Mouse (Mus musculus) heart, embryonic 13.5 days (tissue): ENCODE results near the gene Rps13. TPM values are rescaled to one million over a fixed set of nuclear protein-coding genes. Genes with fewer than 3 reads are reported as not detected.

Experiments used
- ATAC-seq: fragments of 200-750 bp; cut with Nextera tagmentation; 2 replicates; pipeline ENCODE4 v1.8.0; 2017; ENCODE audit warnings: moderate TSS enrichment; ENCODE audit not compliant: insufficient number of reproducible peaks, low FRiP score, low TSS enrichment; ENCODE audit errors: extremely low read depth
- H3K27ac ChIP-seq: fragments of 300-500 bp; sonication (generic); replicated peaks from 2 replicates; pipeline ENCODE4 v1.5.1; 2015; ENCODE audit warnings: moderate library complexity, mild to moderate bottlenecking, inconsistent platforms
- H3K27me3 ChIP-seq: fragments of 300-500 bp; sonication (generic); replicated peaks from 2 replicates; pipeline ENCODE4 v1.6.1; 2015; ENCODE audit warnings: mild to moderate bottlenecking, inconsistent platforms
- H3K36me3 ChIP-seq: fragments of 300-500 bp; sonication (generic); 2 replicates; pipeline ENCODE4 v1.6.1; 2015; ENCODE audit warnings: mild to moderate bottlenecking, inconsistent platforms
- H3K4me1 ChIP-seq: fragments of 300-500 bp; sonication (generic); 2 replicates; pipeline ENCODE4 v1.6.1; 2015; ENCODE audit warnings: inconsistent platforms
- H3K4me2 ChIP-seq: fragments of 300-500 bp; sonication (generic); 2 replicates; pipeline ENCODE4 v1.6.1; 2015; ENCODE audit warnings: inconsistent platforms, mild to moderate bottlenecking, moderate library complexity
- H3K4me3 ChIP-seq: fragments of 300-500 bp; sonication (generic); 2 replicates; pipeline ENCODE4 v1.5.1; 2015; ENCODE audit warnings: moderate library complexity, mild to moderate bottlenecking, inconsistent platforms
- H3K9ac ChIP-seq: fragments of 300-500 bp; sonication (generic); 2 replicates; pipeline ENCODE4 v1.6.1; 2015; ENCODE audit warnings: inconsistent platforms, mild to moderate bottlenecking, moderate library complexity
- H3K9me3 ChIP-seq: fragments of 300-500 bp; sonication (generic); 2 replicates; pipeline ENCODE4 v1.6.1; 2016; ENCODE audit warnings: inconsistent platforms
- WGBS: fragments of 180-500 bp; shearing (Covaris S2); methylation state at CpG from one replicate; pipeline ENCODE4 v1.1.7; 2015; ENCODE audit warnings: mixed read lengths; 5-methylcytosine and 5-hydroxymethylcytosine counted together
- polyA plus RNA-seq: library from polyadenylated mRNA; unstranded; fragments of >200 nt; fragmentation: Nextera tagmentation; extraction: Ambion mirVana; gene quantifications from 2 replicates; pipeline ENCODE4 v1.2.1, GENCODE M21; 2015

The Rps13 gene
- polyA plus RNA-seq, 1 experiment from 2014 or later: 604 TPM

- peak overlapping the region; percentile 98 for H3K4me2 ChIP-seq
- no peaks in the 10 kb centered on the region for H3K36me3 ChIP-seq
- H3K4me3 ChIP-seq: peak overlapping the region; percentile 20; the same call in 1 of the 2 replicates
- peaks cover 24% of the 10 kb centered on the region for H3K4me1 ChIP-seq
- H3K27me3 ChIP-seq: peaks cover 25% of the 10 kb centered on the region
- ATAC-seq: no peak
- peak overlapping the region; percentile 58 for H3K9ac ChIP-seq
- WGBS: 9% methylated on average over 9 of the region's 9 CpGs
- H3K27ac ChIP-seq: no peak overlapping the region; the same call in 1 of the 2 replicates
- no peaks in the 10 kb centered on the region for H3K9me3 ChIP-seq
These were observed 24.5 kb downstream of the Rps13 start for GRCm38 (mm10) chr7:116309456-116309855.

GRCm38 (mm10) chr7:116308632-116308991 lies 25.4 kb downstream of the Rps13 start:
- H3K9ac ChIP-seq: peak overlapping the region; percentile 81
- H3K9me3 ChIP-seq: no peaks in the 10 kb centered on the region
- peak overlapping the region; percentile 53 for H3K27ac ChIP-seq
- peaks cover 25% of the 10 kb centered on the region for H3K27me3 ChIP-seq
- WGBS: 3% methylated on average over 16 of the region's 16 CpGs
- peak overlapping the region; percentile 98 for H3K4me2 ChIP-seq
- ATAC-seq: no peak
- no peaks in the 10 kb centered on the region for H3K36me3 ChIP-seq
- peaks cover 29% of the 10 kb centered on the region for H3K4me1 ChIP-seq
- peak overlapping the region; percentile 85 for H3K4me3 ChIP-seq

GRCm38 (mm10) chr7:116307871-116308631 lies 25.9 kb downstream of the Rps13 start, which contains the start of gene Plekha7:
Gene Plekha7 (minus strand): TSS chr7:116308376.
- Histone ChIP-seq H3K27ac (peak within 1 kb of the TSS; percentile 68), H3K9ac (peak within 1 kb of the TSS; percentile 81), H3K4me1 (peaks cover 30% of the 10 kb centered on the region), H3K9me3 (no peaks in the 10 kb centered on the region), H3K4me3 (peak within 1 kb of the TSS; percentile 85), H3K27me3 (peaks cover 25% of the 10 kb centered on the region), H3K36me3 (no peaks in the 10 kb centered on the region), H3K4me2 (peak within 1 kb of the TSS; percentile 98)
- peak; percentile 47 for ATAC-seq
- WGBS: under 1% methylated on average over 63 of the region's 65 CpGs

GRCm38 (mm10) chr7:116307099-116307870 lies 26.7 kb downstream of the Rps13 start:
- Histone ChIP-seq H3K9me3 (no peaks in the 10 kb centered on the region), H3K9ac (peak overlapping the region; percentile 81), H3K4me1 (peaks cover 30% of the 10 kb centered on the region), H3K4me2 (peak overlapping the region; percentile 98), H3K27ac (peak overlapping the region; percentile 68), H3K36me3 (no peaks in the 10 kb centered on the region), H3K27me3 (peaks cover 25% of the 10 kb centered on the region), H3K4me3 (peak overlapping the region; percentile 85)
- peak; percentile 69 for ATAC-seq
- WGBS: under 1% methylated on average over 63 of the region's 63 CpGs

- peaks cover 34% of the 10 kb centered on the region for H3K4me1 ChIP-seq
- H3K36me3 ChIP-seq: no peaks in the 10 kb centered on the region
- ATAC-seq: no peak
- peaks cover 25% of the 10 kb centered on the region for H3K27me3 ChIP-seq
- H3K27ac ChIP-seq: peak overlapping the region; percentile 48; the same call in 1 of the 2 replicates
- 21% methylated on average over 5 of the region's 5 CpGs for WGBS
- peak overlapping the region; percentile 98 for H3K4me2 ChIP-seq
- H3K4me3 ChIP-seq: peak overlapping the region; percentile 85
- H3K9me3 ChIP-seq: no peaks in the 10 kb centered on the region
- peak overlapping the region; percentile 81 for H3K9ac ChIP-seq
These were observed 27.4 kb downstream of the Rps13 start for GRCm38 (mm10) chr7:116306601-116307000.

- H3K27ac ChIP-seq: 0 out of 2 replicates have a peak overlapping the region, but pooled peaks have one; percentile 28
These were observed 32.2 kb downstream of the Rps13 start for GRCm38 (mm10) chr7:116301661-116302311.

GRCm38 (mm10) chr7:116301144-116301543 lies 32.9 kb downstream of the Rps13 start:
- peaks cover 23% of the 10 kb centered on the region for H3K4me1 ChIP-seq
- H3K27ac ChIP-seq: 0 out of 2 replicates have a peak overlapping the region, but pooled peaks have one; percentile 28

More at GRCm38 (mm10) chr7:116301661-116302311, 32.2 kb downstream of the Rps13 start:
- peaks cover 30% of the 10 kb centered on the region for H3K4me1 ChIP-seq
- no peak for ATAC-seq
- no peaks in the 10 kb centered on the region for H3K36me3 ChIP-seq
- no peak overlapping the region for H3K4me3 ChIP-seq
- peaks cover 12% of the 10 kb centered on the region for H3K27me3 ChIP-seq
- H3K9me3 ChIP-seq: no peaks in the 10 kb centered on the region
- WGBS: 78% methylated on average over 5 of the region's 5 CpGs
- no peak overlapping the region for H3K4me2 ChIP-seq
- no peak overlapping the region for H3K9ac ChIP-seq

GRCm38 (mm10) chr7:116298851-116299250 lies 35.1 kb downstream of the Rps13 start:
- no peak overlapping the region for H3K4me3 ChIP-seq
- no peaks in the 10 kb centered on the region for H3K9me3 ChIP-seq
- H3K9ac ChIP-seq: no peak overlapping the region
- WGBS: 88% methylated on average over 2 of the region's 2 CpGs
- H3K4me2 ChIP-seq: no peak overlapping the region
- no peaks in the 10 kb centered on the region for H3K27me3 ChIP-seq
- ATAC-seq: no peak
- peaks cover 34% of the 10 kb centered on the region for H3K4me1 ChIP-seq
- no peaks in the 10 kb centered on the region for H3K36me3 ChIP-seq
- H3K27ac ChIP-seq: no peak overlapping the region

More at GRCm38 (mm10) chr7:116301144-116301543, 32.9 kb downstream of the Rps13 start:
- 63% methylated on average over 4 of the region's 4 CpGs for WGBS
- Histone ChIP-seq H3K9me3 (no peaks in the 10 kb centered on the region), H3K4me2 (no peak overlapping the region), H3K9ac (no peak overlapping the region), H3K27me3 (peaks cover 6% of the 10 kb centered on the region), H3K36me3 (no peaks in the 10 kb centered on the region), H3K4me3 (no peak overlapping the region)
- no peak for ATAC-seq

- H3K9ac ChIP-seq: peak overlapping the region; percentile 48; the same call in 1 of the 2 replicates
- peaks cover 31% of the 10 kb centered on the region for H3K4me1 ChIP-seq
- H3K27ac ChIP-seq: no peak overlapping the region
- no peaks in the 10 kb centered on the region for H3K36me3 ChIP-seq
- no peak overlapping the region for H3K4me3 ChIP-seq
- H3K9me3 ChIP-seq: no peaks in the 10 kb centered on the region
- no peak for ATAC-seq
- no peaks in the 10 kb centered on the region for H3K27me3 ChIP-seq
- H3K4me2 ChIP-seq: no peak overlapping the region
- 65% methylated on average over 10 of the region's 10 CpGs for WGBS
These were observed 35.6 kb downstream of the Rps13 start for GRCm38 (mm10) chr7:116298389-116298788.

- Histone ChIP-seq H3K9ac (peak overlapping the region; percentile 34; the same call in 1 of the 2 replicates), H3K4me3 (no peak overlapping the region), H3K27me3 (no peaks in the 10 kb centered on the region), H3K4me1 (peaks cover 29% of the 10 kb centered on the region), H3K27ac (no peak overlapping the region), H3K9me3 (no peaks in the 10 kb centered on the region), H3K4me2 (no peak overlapping the region), H3K36me3 (no peaks in the 10 kb centered on the region)
- 45% methylated on average over 3 of the region's 3 CpGs for WGBS
- no peak for ATAC-seq
These were observed 39.0 kb downstream of the Rps13 start for GRCm38 (mm10) chr7:116294961-116295360.

- H3K9ac ChIP-seq: no peak overlapping the region
- 50% methylated on average over 5 of the region's 5 CpGs for WGBS
- no peak overlapping the region for H3K27ac ChIP-seq
- no peaks in the 10 kb centered on the region for H3K27me3 ChIP-seq
- no peak overlapping the region for H3K4me3 ChIP-seq
- H3K36me3 ChIP-seq: no peaks in the 10 kb centered on the region
- ATAC-seq: no peak
- H3K4me2 ChIP-seq: no peak overlapping the region
- no peaks in the 10 kb centered on the region for H3K9me3 ChIP-seq
- H3K4me1 ChIP-seq: peaks cover 40% of the 10 kb centered on the region
These were observed 41.6 kb downstream of the Rps13 start for GRCm38 (mm10) chr7:116292377-116292776.
